Mouse (Mus musculus): ENCODE measurements around the gene Ogfod2. TPM values are rescaled to one million over a fixed set of nuclear protein-coding genes. Genes with fewer than 3 reads are reported as not detected.

The Ogfod2 gene
- 10 to 100 TPM; 13.0 to 14.2 TPM for total RNA-seq (2023)

GRCm38 (mm10) chr5:124111742-124112497 is at the start of gene Ogfod2:
Gene Ogfod2 (plus strand): TSS chr5:124112297.

GRCm38 (mm10) chr5:124095596-124096232 is 16.4 kb upstream of the Ogfod2 start, which contains the start of gene Abcb9:
Gene Abcb9 (minus strand): TSS chr5:124095798.

GRCm38 (mm10) chr5:124115990-124116845 is 4.1 kb downstream of the Ogfod2 start, which contains the start of gene Arl6ip4:
Gene Arl6ip4 (plus strand): TSS chr5:124116089.

Other genes with a start within 250 kb of the Ogfod2 start
- 100 to 1,000 TPM in 1 of 2 experiments, 10 to 100 TPM in 1; 93.7 to 125 TPM for gene Hcar2, start 246.8 kb upstream of the Ogfod2 start, total RNA-seq (2023)
- gene Hcar1, start 232.3 kb upstream of the Ogfod2 start, total RNA-seq (2023) = not detected
- gene Denr, start 205.1 kb upstream of the Ogfod2 start, total RNA-seq (2023) = 10 to 100 TPM; 20.1 to 24.9 TPM
- 1 to 10 TPM in 1 of 2 experiments, not detected in 1; 1.4 TPM for gene Gm43518, start 184.9 kb upstream of the Ogfod2 start, total RNA-seq (2023)
- gene Ccdc62, start 181.6 kb upstream of the Ogfod2 start, total RNA-seq (2023) = 1 to 10 TPM in 1 of 2 experiments, under 1 TPM in 1; 0.31 to 2.5 TPM
- 10 to 100 TPM; 73.4 to 78.7 TPM for gene Hip1r, start 138.7 kb upstream of the Ogfod2 start, total RNA-seq (2023)
- gene Vps37b, start 80.0 kb upstream of the Ogfod2 start, total RNA-seq (2023) = 10 to 100 TPM; 43.0 to 46.7 TPM
- 1 to 10 TPM; 5.4 to 6.5 TPM for gene Abcb9, start 16.5 kb upstream of the Ogfod2 start, total RNA-seq (2023)
- 10 to 100 TPM; 35.8 to 39.3 TPM for gene Arl6ip4, start 3.8 kb downstream of the Ogfod2 start, total RNA-seq (2023)
- 1 to 10 TPM; 4.0 to 6.7 TPM for gene Pitpnm2, start 137.5 kb downstream of the Ogfod2 start, total RNA-seq (2023)
- 10 to 100 TPM; 11.6 to 12.5 TPM for gene Mphosph9, start 215.7 kb downstream of the Ogfod2 start, total RNA-seq (2023)
- 1 to 10 TPM; 5.5 to 5.6 TPM for gene 2810006K23Rik, start 215.8 kb downstream of the Ogfod2 start, total RNA-seq (2023)

All from neutrophil, adult 83 days (primary cell).